Mouse (Mus musculus): ENCODE data around the gene Pgpep1. TPM values are rescaled to one million over a fixed set of nuclear protein-coding genes. Genes with fewer than 3 reads are reported as not detected.

Pgpep1 gene
- polyA plus RNA-seq, 1 experiment from 2014 or later, result 33.7 TPM

DNA sequence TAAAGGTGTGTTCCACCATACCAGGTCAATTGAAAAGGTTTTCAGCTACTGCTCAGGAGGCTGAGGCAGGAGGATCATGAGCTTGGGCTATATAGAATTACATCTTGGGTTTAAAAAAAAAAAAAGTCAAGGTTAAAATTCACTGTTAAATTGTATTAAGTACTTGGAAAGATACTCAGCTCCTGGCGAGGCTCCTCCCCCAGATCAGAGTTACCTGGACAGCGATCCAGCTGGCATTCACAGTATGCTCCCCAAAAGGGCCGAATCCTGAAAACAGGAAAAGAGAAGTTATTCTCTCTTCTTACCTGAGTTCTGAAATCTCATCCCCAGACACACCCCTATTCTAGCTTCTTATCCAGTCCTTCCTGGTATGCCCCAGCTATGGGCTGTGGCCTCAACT, 3.0 kb downstream of the Pgpep1 start:
- Histone ChIP-seq H3K36me3 (peaks cover 48% of the 10 kb centered on the region), H3K9ac (no peak overlapping the region), H3K27ac (replicated peaks) (no peak overlapping the region), H3K4me1 (peaks cover 25% of the 10 kb centered on the region), H3K27me3 (replicated peaks) (no peaks in the 10 kb centered on the region), H3K4me3 (no peak overlapping the region), H3K4me2 (no peak overlapping the region), H3K9me3 (no peaks in the 10 kb centered on the region)
- 88% methylated on average over 3 of the region's 3 CpGs for WGBS
- ATAC-seq (ENCODE audit: extremely low read depth, insufficient number of reproducible peaks, low FRiP score, low TSS enrichment), result no peak

DNA sequence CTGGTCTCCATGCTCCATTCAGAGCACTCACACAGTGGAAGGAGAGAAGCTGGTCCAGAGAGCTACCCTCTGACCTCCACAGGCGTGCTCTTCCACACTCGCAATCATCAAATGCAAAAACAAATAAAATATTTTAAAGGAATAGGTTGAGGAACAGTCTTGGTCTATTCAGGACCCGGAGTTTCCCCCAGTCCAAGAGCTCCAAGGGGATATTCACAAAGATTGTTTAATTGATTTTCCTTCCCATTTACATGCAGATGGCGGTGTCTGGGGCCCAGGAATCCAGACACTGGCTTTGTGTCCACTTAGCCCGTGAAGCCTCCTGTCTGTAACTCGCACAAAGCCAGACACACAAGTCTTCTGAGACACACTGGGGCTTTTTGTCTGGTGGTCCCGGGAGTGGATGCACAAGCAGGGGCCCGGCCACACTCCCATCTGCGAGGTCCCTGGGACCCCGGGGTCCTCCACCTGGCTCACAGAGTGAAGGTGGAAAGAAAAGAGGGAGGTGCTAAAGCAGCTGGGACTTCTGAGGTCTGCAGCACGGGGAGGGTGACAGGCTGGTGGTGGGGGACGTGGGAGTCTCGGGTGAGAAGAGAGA, 3.9 kb downstream of the Pgpep1 start:
- Histone ChIP-seq H3K9ac (no peak overlapping the region), H3K27ac (replicated peaks) (no peak overlapping the region), H3K36me3 (peaks cover 58% of the 10 kb centered on the region), H3K27me3 (replicated peaks) (no peaks in the 10 kb centered on the region), H3K4me1 (peaks cover 25% of the 10 kb centered on the region), H3K4me2 (no peak overlapping the region), H3K4me3 (no peak overlapping the region), H3K9me3 (no peaks in the 10 kb centered on the region)
- ATAC-seq (ENCODE audit: extremely low read depth, insufficient number of reproducible peaks, low FRiP score, low TSS enrichment), result no peak
- 76% methylated on average over 13 of the region's 13 CpGs for WGBS

DNA sequence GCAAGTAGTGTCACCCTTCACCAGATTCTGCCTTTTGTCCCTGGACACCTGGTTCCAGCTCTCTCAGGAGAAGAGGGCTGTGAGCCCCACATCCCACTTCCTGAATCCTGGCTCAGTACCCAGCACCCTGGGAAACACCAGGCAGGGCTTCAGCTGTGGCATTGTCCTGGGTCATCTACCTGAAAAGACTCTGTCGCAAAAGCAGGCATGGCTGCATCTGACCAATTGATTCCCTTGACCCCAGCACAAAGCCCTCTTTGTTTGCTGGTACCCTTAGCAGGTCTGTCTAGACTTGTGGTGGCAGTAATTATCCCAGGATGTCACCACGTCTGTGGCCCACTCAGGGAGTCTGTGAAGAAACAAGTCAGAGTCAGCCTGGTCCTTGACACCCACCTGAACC, 4.7 kb downstream of the Pgpep1 start:
- no peaks in the 10 kb centered on the region for H3K9me3 ChIP-seq
- H3K9ac ChIP-seq, result no peak overlapping the region
- no peak overlapping the region for H3K4me3 ChIP-seq
- H3K27me3 ChIP-seq (replicated peaks), result no peaks in the 10 kb centered on the region
- no peak overlapping the region for H3K27ac ChIP-seq (replicated peaks)
- no peak for ATAC-seq (ENCODE audit: extremely low read depth, insufficient number of reproducible peaks, low FRiP score, low TSS enrichment)
- peaks cover 66% of the 10 kb centered on the region for H3K36me3 ChIP-seq
- WGBS, result 73% methylated on average over 2 of the region's 2 CpGs
- H3K4me2 ChIP-seq, result no peak overlapping the region
- peaks cover 23% of the 10 kb centered on the region for H3K4me1 ChIP-seq

DNA sequence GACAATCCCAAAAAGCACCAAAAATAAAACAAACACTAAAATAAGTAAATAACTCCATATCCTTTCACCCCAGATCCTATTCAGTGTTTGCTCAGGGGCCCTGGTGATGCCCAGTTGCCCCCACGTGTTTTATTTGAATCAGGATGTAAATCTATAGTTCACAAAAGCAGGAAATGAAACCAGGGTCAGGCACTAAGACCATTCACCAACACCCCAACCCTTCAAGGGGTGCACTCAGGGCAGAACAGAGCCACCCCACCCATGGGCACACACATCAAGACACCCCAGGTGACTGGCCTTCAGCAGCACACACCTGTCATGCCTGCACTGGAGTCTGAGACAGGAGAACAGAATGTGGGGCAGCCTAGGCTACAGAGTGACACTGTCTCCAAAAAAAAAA, 6.1 kb downstream of the Pgpep1 start:
- WGBS, result 50% methylated on average over 1 of the region's 1 CpGs
- Histone ChIP-seq H3K4me3 (no peak overlapping the region), H3K4me1 (peaks cover 31% of the 10 kb centered on the region), H3K27ac (replicated peaks) (no peak overlapping the region), H3K36me3 (peaks cover 72% of the 10 kb centered on the region), H3K9ac (no peak overlapping the region), H3K9me3 (no peaks in the 10 kb centered on the region), H3K27me3 (replicated peaks) (no peaks in the 10 kb centered on the region), H3K4me2 (no peak overlapping the region)
- no peak for ATAC-seq (ENCODE audit: extremely low read depth, insufficient number of reproducible peaks, low FRiP score, low TSS enrichment)

DNA sequence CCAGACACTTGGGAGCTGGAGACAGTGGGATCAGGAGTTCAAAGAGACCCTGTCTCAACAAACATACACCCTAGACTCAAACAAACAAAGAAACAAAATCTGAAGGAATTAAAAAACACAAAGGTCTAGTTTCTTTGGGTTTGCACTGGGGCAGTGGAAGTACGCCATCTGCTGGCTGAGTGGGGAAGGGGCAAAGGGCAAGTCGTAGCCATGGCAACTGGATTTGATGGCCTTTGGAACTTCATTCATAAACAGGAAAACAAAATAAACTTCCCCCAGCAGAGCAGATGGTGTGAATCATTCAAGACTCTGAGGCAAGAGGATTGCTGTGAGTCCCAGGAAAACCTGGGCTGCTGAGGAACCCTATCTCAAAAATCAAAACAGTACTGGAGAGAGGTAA, 7.0 kb downstream of the Pgpep1 start:
- no peak for ATAC-seq (ENCODE audit: extremely low read depth, insufficient number of reproducible peaks, low FRiP score, low TSS enrichment)
- peaks cover 80% of the 10 kb centered on the region for H3K36me3 ChIP-seq
- no peak overlapping the region for H3K27ac ChIP-seq (replicated peaks)
- no peaks in the 10 kb centered on the region for H3K27me3 ChIP-seq (replicated peaks)
- H3K9me3 ChIP-seq, result no peaks in the 10 kb centered on the region
- H3K4me1 ChIP-seq, result peaks cover 32% of the 10 kb centered on the region
- H3K4me3 ChIP-seq, result no peak overlapping the region
- WGBS, result 47% methylated on average over 2 of the region's 2 CpGs
- H3K4me2 ChIP-seq, result no peak overlapping the region
- no peak overlapping the region for H3K9ac ChIP-seq

DNA sequence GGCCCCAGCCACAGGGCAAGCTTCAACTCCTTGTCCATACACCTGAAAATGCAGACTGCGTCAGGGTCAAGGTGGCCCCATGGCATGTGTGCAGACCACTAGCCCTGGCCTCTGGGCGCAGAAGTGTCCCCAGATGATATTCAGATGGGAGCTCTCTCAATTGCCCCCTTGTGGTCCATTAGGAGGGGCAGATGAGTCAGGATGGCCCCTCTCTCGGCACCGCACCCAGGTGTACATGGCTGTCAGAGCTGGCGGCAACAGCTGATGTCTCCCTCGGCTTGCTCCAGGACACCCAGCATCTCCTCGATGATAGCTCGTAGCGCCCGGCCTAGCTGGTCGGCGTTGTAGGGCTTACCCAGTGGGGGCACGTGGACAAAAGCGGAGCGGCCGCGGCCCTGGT, 9.8 kb downstream of the Pgpep1 start:
- Histone ChIP-seq H3K4me2 (no peak overlapping the region), H3K4me3 (no peak overlapping the region), H3K36me3 (peaks cover 56% of the 10 kb centered on the region), H3K27ac (replicated peaks) (peak overlapping the region; percentile 89), H3K9ac (peak overlapping the region; percentile 64; the same call in 1 of the 2 replicates), H3K4me1 (peaks cover 52% of the 10 kb centered on the region), H3K27me3 (replicated peaks) (no peaks in the 10 kb centered on the region), H3K9me3 (no peaks in the 10 kb centered on the region)
- 93% methylated on average over 17 of the region's 17 CpGs for WGBS
- no peak for ATAC-seq (ENCODE audit: extremely low read depth, insufficient number of reproducible peaks, low FRiP score, low TSS enrichment)

DNA sequence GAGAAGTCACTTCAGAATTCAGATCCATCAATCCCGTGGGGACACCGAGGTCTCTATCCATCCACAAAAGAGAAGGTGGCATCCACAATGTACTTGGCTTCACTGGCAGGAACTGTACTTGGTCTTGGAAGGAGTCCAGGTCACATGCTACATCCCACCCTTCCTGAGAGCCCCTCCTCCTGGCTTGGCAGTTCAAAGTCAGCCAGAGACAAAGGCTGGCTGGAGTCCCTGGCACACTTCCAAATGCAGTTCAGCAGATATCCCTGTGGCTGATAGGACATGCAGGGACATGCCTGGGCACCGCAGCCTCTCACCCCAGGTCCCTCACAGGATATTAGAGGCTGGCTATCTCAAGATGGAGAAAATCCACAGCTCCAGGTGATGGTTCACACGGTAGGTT, 10.9 kb downstream of the Pgpep1 start:
- Histone ChIP-seq H3K4me2 (0 out of 2 replicates have a peak overlapping the region, but pooled peaks have one; percentile 0), H3K4me1 (peaks cover 52% of the 10 kb centered on the region), H3K9ac (peak overlapping the region; percentile 64), H3K27me3 (replicated peaks) (no peaks in the 10 kb centered on the region), H3K4me3 (no peak overlapping the region), H3K9me3 (no peaks in the 10 kb centered on the region), H3K36me3 (peaks cover 46% of the 10 kb centered on the region), H3K27ac (replicated peaks) (peak overlapping the region; percentile 89)
- ATAC-seq (ENCODE audit: extremely low read depth, insufficient number of reproducible peaks, low FRiP score, low TSS enrichment), result peak; percentile 67
- 20% methylated on average over 4 of the region's 4 CpGs for WGBS

DNA sequence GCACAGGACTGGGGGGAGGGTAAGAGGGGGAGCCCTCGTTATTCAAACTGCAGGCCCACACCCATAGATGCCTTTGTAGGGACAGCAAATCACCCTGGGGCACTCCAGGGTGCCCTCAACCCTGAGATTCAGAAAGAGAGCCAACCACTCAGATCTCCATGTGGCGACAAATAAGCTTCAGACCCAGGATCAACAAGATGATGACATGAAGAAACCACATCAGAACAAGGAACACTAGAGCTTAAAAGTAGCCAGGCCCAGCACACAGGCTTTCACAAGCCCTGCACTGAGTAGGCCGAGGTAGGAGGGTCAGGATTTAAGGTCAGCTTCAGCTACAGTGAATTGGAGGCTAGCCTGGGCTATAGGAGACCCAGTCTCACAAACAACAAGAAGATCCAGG, 11.3 kb downstream of the Pgpep1 start:
- no peak overlapping the region for H3K4me2 ChIP-seq
- H3K36me3 ChIP-seq, result peaks cover 42% of the 10 kb centered on the region
- H3K27ac ChIP-seq (replicated peaks), result peak overlapping the region; percentile 89
- no peaks in the 10 kb centered on the region for H3K27me3 ChIP-seq (replicated peaks)
- H3K4me3 ChIP-seq, result no peak overlapping the region
- 51% methylated on average over 3 of the region's 3 CpGs for WGBS
- H3K9ac ChIP-seq, result peak overlapping the region; percentile 50
- no peak for ATAC-seq (ENCODE audit: extremely low read depth, insufficient number of reproducible peaks, low FRiP score, low TSS enrichment)
- H3K9me3 ChIP-seq, result no peaks in the 10 kb centered on the region
- peaks cover 52% of the 10 kb centered on the region for H3K4me1 ChIP-seq

DNA sequence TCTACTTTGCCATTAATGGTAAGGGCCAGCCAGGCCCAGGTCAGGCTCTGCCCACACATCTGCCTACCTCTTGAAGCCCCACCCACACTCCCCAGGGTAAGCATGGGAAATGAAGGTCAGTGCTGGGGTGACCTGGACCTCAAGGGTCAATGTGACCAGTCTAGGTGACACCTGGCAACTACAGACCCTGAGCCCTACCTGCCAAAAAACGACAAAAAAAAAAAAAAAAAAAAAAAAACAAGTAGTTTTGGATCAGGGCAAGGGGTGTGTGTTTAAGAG, 12.1 kb downstream of the Pgpep1 start:
- no peak for ATAC-seq (ENCODE audit: extremely low read depth, insufficient number of reproducible peaks, low FRiP score, low TSS enrichment)
- Histone ChIP-seq H3K27me3 (replicated peaks) (no peaks in the 10 kb centered on the region), H3K9me3 (no peaks in the 10 kb centered on the region), H3K4me1 (peaks cover 52% of the 10 kb centered on the region), H3K36me3 (peaks cover 36% of the 10 kb centered on the region), H3K4me3 (no peak overlapping the region), H3K27ac (replicated peaks) (peak overlapping the region; percentile 89), H3K9ac (no peak overlapping the region), H3K4me2 (no peak overlapping the region)
- WGBS, result 25% methylated on average over 1 of the region's 1 CpGs

DNA sequence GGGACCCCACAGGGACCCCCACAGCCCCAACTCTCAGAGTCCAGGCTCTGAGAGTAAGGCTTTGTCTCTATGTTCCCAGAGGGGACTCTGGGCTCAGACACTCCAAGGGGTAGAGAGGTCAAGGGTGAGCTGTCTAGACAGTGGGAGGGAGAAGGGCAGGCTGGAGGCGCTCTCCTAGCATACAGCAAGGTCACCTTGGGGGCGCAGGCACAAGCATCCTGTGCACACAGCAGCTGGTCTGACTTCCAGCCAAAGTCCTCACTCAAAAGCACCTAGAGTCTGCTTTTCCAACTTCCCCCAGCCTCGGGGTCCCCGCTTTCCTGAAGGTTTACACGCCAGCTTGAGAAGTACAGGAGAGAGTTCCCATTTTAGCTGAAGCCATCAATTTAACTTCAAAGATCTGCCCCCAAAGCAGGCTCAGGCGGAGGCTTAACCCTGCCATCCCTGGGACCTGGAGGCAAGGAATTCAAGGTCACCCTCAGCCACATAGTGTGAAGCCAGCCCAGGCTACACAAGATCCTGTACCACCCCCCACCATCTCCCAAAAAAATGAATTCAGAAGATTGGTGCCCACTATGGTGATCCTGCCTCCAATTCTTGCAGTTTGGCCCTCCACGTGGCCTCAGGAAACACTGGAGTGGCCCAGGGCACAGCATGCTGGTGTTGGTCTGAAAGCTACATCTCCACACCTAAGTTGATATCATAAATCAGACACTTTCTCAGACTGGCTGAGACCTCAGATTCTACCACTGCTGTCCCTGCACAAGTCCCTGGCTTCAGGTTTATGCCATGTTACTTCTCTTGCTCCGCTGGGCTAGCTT, 12.6 kb downstream of the Pgpep1 start:
- no peak overlapping the region for H3K4me3 ChIP-seq
- peaks cover 35% of the 10 kb centered on the region for H3K36me3 ChIP-seq
- H3K9me3 ChIP-seq, result no peaks in the 10 kb centered on the region
- H3K27ac ChIP-seq (replicated peaks), result peak overlapping the region; percentile 89
- ATAC-seq (ENCODE audit: extremely low read depth, insufficient number of reproducible peaks, low FRiP score, low TSS enrichment), result no peak
- peak overlapping the region; percentile 60 for H3K9ac ChIP-seq
- peaks cover 52% of the 10 kb centered on the region for H3K4me1 ChIP-seq
- 43% methylated on average over 8 of the region's 8 CpGs for WGBS
- no peak overlapping the region for H3K4me2 ChIP-seq
- H3K27me3 ChIP-seq (replicated peaks), result no peaks in the 10 kb centered on the region

DNA sequence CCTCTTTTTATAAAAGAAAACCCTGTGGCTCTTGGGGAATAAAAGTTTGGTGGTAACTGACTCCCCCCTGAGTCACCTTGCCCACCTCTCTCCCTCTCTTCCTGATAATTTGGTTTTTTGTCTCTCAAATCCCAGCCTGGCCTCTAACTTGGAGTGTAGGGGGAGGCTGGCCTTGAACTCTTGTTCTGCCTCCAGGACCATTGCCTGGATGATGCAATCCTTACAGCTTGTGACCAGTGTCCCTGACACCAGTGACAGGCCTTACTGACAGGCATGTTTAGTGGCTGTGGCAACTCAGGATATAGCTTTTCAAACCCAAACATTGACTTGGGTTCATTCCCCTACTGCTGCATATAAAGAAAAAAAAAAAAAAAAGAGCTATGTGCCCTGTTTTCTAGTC, 13.4 kb downstream of the Pgpep1 start:
- H3K36me3 ChIP-seq, result peaks cover 27% of the 10 kb centered on the region
- H3K4me3 ChIP-seq, result no peak overlapping the region
- peak overlapping the region; percentile 60 for H3K9ac ChIP-seq
- peak overlapping the region; percentile 89 for H3K27ac ChIP-seq (replicated peaks)
- ATAC-seq (ENCODE audit: extremely low read depth, insufficient number of reproducible peaks, low FRiP score, low TSS enrichment), result no peak
- H3K27me3 ChIP-seq (replicated peaks), result no peaks in the 10 kb centered on the region
- no peaks in the 10 kb centered on the region for H3K9me3 ChIP-seq
- peaks cover 52% of the 10 kb centered on the region for H3K4me1 ChIP-seq
- no peak overlapping the region for H3K4me2 ChIP-seq

DNA sequence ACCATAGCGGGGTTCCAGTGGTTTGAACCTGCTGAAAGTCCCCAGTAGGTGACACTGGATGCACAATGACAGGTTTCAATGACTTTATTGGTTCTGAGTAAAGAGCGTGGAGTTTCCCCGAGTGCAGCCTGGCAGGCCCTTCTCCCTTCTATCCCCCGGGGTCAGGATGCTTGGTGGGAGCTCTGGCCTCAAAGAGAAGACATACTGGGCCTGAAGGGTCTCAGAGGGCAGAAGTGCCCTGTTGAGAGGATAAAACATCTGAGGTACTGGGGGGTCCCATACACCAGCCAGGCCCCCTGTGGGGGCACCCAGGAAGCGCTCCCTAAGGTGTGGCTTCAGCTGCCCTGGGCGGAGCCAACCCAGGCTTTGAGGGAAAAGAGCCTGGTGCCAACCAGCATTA, 13.8 kb downstream of the Pgpep1 start:
- no peak overlapping the region for H3K4me3 ChIP-seq
- peaks cover 23% of the 10 kb centered on the region for H3K36me3 ChIP-seq
- H3K4me1 ChIP-seq, result peaks cover 52% of the 10 kb centered on the region
- WGBS, result 72% methylated on average over 6 of the region's 6 CpGs
- no peaks in the 10 kb centered on the region for H3K27me3 ChIP-seq (replicated peaks)
- H3K27ac ChIP-seq (replicated peaks), result peak overlapping the region; percentile 89
- no peak for ATAC-seq (ENCODE audit: extremely low read depth, insufficient number of reproducible peaks, low FRiP score, low TSS enrichment)
- no peaks in the 10 kb centered on the region for H3K9me3 ChIP-seq
- 0 out of 2 replicates have a peak overlapping the region, but pooled peaks have one; percentile 38 for H3K9ac ChIP-seq
- H3K4me2 ChIP-seq, result no peak overlapping the region
